Mouse (Mus musculus): ENCODE results near the gene Sh3bp1. TPM values are rescaled to one million over a fixed set of nuclear protein-coding genes. Genes with fewer than 3 reads are reported as not detected.
"Not testable (repeated sequence)": the region's sequence is repeated elsewhere in the genome, so short reads cannot be mapped to it uniquely, and the experiment has no call there.

Sh3bp1 gene
- polyA plus RNA-seq, 1 experiment = 1,441 TPM

DNA sequence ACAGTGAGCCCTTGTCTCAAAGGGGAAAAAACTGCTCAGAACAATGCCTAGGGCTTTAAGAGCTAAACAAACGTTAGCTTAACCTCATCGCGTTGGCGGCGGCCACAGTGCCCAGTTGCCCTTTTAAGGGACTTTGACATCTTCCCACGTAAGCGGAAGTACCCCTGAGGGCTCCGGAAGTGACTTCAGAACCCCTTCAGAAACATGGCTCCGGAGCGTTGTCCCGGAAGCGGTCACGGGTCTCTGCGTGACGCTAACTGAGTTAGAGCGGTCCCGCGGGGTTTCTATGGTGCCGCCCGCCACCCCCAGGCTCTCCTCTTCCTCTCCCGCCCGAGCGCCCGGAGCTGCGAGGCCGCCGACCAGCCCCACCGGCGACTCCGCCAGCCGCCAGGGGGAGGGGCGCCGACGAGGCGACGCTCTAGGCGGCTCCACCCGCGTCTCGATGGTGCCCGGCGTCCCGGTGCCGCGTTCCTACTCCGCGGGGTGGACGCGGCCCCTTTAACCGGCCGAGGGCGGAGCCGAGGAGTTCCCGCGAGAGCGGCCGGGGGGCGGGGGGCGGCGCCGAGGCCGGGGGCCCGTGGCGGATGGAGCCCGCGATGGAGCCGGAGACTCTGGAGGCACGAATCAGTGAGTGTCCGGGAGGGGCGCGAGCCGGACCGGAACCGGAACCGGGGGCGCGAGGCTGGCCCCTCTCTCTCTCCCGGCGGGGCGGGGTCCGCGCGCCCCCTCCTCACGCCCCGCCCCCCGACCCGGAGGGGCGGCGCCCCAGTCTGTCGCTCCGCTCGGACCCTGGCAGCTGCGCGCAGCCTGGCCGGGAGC lies 22.4 kb upstream of the Sh3bp1 start, which contains the start of gene Gga1:
Gene Gga1 (plus strand): TSS at position 200 of the 819 bp plus-strand sequence.
- H3K36me3 ChIP-seq (replicated peaks; ENCODE audit: low read length) = peaks cover 27% of the 10 kb centered on the region
- H3K4me3 ChIP-seq (replicated peaks) = peak within 1 kb of the TSS; percentile 94

DNA sequence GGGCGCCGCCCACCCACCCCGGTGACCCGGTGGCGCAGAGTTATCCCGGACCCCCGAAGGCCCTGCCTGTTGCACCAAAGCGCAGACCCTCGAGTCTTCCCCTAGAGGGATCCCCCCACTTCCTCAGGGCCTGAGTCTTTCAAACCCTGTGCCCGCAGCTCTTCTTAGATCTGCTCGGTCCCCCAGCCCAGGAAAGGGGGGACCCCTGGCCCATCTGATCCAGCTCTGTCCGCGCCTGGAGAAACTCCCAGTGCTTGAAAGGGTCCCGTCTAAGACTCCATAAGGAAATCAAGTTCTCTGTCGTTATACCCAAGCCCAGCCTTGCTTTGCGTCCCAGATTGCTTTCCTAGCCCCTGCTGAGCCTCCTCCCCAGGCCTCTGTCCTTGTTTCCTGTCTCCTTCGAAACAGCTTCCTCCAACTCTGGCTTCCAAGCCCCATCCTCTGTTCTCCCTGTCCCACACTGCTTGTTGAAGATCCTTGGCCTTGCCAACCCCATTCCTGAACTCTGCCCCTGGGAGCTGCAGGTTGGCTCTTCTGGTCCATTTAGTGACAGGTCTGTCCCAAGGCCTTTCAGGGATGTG lies 21.7 kb upstream of the Sh3bp1 start:
- H3K9me3 ChIP-seq = no peaks in the 10 kb centered on the region
- peak overlapping the region; percentile 94 for H3K4me3 ChIP-seq (replicated peaks)
- H3K36me3 ChIP-seq (replicated peaks; ENCODE audit: low read length) = peaks cover 34% of the 10 kb centered on the region
- H3K27me3 ChIP-seq (replicated peaks) = peaks cover 7% of the 10 kb centered on the region
- no peak for TF ChIP-seq FLI1 (IDR thresholded peaks at IDR 0.05; ENCODE audit: low read length)
- TF ChIP-seq GATA1 (IDR thresholded peaks at IDR 0.05; ENCODE audit: borderline replicate concordance, low read length) = no peak
- peaks cover 64% of the 10 kb centered on the region for H3K4me1 ChIP-seq

More for the DNA sequence above, 22.4 kb upstream of the Sh3bp1 start, which contains the start of gene Gga1:
- TF ChIP-seq GATA1 (IDR thresholded peaks at IDR 0.05; ENCODE audit: borderline replicate concordance, low read length) = no peak
- TF ChIP-seq FLI1 (IDR thresholded peaks at IDR 0.05; ENCODE audit: low read length) = peak; percentile 59; the same call in 1 of the 2 replicates
- Histone ChIP-seq H3K9me3 (no peaks in the 10 kb centered on the region), H3K4me1 (peaks cover 69% of the 10 kb centered on the region), H3K27me3 (replicated peaks) (peaks cover 7% of the 10 kb centered on the region)

DNA sequence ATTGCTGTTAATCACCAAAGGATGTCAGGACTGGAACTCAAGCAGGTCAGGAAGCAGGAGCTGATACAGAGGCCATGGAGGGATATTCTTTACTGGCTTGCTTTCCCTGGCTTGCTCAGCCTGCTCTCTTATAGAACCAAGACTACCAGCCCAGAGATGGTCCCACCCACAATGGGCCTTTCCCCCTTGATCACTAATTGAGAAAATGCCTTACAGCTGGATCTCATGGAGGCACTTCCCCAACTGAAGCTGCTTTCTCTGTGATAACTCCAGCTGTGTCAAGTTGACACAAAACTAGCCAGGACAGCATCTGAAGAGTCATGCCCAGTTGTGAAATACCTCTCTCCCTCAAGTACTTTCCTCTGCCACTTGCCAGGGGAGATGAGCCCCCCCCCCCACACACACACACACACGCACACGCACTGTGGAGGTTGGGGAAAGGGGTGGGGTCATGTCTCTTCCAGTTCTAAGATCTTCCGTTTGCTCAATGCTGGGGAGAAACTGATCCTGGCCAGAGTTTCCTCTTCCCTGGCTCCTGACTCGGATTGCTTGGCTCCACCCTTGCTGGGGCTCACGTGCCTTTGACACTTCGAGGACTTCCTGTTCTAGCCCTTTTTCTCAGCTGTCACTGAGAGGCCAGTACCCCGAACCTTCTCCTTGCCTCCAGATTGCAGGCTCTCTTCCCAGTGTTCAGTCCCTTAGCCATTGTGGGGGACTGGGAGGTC lies 20.6 kb upstream of the Sh3bp1 start:
- not testable (repeated sequence) for H3K9me3 ChIP-seq; H3K27me3 ChIP-seq (replicated peaks)
- peaks cover 45% of the 10 kb centered on the region for H3K36me3 ChIP-seq (replicated peaks; ENCODE audit: low read length)
- peaks cover 65% of the 10 kb centered on the region for H3K4me1 ChIP-seq
- peak overlapping the region; percentile 78 for H3K4me3 ChIP-seq (replicated peaks)

DNA sequence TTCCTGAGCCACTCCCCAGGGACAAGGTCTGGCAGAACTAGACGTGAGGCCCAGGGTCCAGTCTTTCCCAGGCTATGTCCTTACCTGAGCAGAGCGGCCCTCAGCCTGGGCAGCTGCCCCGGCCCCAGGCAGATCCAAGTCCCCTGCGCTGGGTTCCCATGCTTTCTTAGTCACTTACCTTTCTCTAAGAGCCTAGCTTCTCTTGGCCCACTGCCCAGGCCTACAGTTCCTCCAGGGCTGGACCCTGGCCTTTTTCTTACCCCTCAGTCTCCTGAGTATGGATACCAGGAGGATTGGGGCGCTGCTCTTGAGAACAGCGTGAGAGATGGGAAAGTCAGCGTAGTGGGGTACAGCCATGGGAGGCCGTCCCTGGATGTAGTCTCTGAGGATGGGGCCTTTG lies 19.1 kb upstream of the Sh3bp1 start:
- peaks cover 56% of the 10 kb centered on the region for H3K4me1 ChIP-seq
- TF ChIP-seq GATA1 (IDR thresholded peaks at IDR 0.05; ENCODE audit: borderline replicate concordance, low read length) = no peak
- no peak for TF ChIP-seq FLI1 (IDR thresholded peaks at IDR 0.05; ENCODE audit: low read length)
- H3K36me3 ChIP-seq (replicated peaks; ENCODE audit: low read length) = peaks cover 58% of the 10 kb centered on the region
- H3K9me3 ChIP-seq = no peaks in the 10 kb centered on the region
- H3K4me3 ChIP-seq (replicated peaks) = no peak overlapping the region
- H3K27me3 ChIP-seq (replicated peaks) = no peaks in the 10 kb centered on the region

DNA sequence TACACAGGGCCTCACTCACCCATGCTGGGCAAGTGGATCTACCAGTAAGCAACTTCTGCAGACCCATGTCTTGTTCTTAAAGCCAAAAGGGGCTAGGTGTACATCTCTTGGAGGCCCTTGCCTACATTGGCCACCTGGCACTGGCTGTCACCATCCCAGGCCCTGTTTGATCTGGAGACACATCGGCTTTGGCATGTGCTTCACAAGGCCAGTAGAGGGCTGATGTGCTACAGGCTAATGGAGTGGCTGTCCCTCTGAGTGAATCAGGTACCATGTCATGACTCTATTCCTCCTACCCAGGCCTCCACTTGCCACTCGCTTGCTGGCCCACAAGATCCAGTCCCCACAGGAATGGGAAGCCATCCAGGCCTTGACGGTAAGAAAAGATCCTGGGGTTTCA lies 17.7 kb upstream of the Sh3bp1 start:
- H3K27me3 ChIP-seq (replicated peaks) = no peaks in the 10 kb centered on the region
- no peak overlapping the region for H3K4me3 ChIP-seq (replicated peaks)
- no peaks in the 10 kb centered on the region for H3K9me3 ChIP-seq
- peaks cover 44% of the 10 kb centered on the region for H3K4me1 ChIP-seq
- TF ChIP-seq GATA1 (IDR thresholded peaks at IDR 0.05; ENCODE audit: borderline replicate concordance, low read length) = no peak
- TF ChIP-seq FLI1 (IDR thresholded peaks at IDR 0.05; ENCODE audit: low read length) = no peak
- peaks cover 71% of the 10 kb centered on the region for H3K36me3 ChIP-seq (replicated peaks; ENCODE audit: low read length)

DNA sequence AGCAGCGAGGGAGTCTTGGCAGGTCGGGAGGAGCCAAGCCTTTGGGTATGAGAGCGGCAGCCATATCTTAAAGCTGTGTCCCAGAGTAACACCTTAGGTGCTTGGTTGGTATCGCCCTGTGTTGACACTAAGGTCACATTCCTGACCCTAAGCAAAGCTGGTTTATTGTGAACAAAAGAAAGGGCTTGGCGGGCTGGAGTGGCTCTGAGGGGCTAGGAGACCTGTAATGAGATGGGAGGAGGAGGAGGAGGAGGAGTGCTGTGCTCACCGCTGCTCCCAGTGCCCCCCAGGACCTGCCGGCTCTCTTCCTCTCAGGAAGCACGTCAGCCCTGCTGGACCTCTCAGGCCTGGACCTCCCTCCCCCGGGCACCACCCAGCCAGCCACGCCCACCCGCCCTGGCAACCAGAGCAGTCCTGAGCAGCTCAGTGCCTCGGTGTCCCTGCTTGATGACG lies 10.1 kb upstream of the Sh3bp1 start:
- Histone ChIP-seq H3K27me3 (replicated peaks) (no peaks in the 10 kb centered on the region), H3K36me3 (replicated peaks; ENCODE audit: low read length) (peaks cover 97% of the 10 kb centered on the region), H3K4me3 (replicated peaks) (peak overlapping the region; percentile 78), H3K4me1 (peaks cover 66% of the 10 kb centered on the region), H3K9me3 (no peaks in the 10 kb centered on the region)
- TF ChIP-seq GATA1 (IDR thresholded peaks at IDR 0.05; ENCODE audit: borderline replicate concordance, low read length) (no peak), FLI1 (IDR thresholded peaks at IDR 0.05; ENCODE audit: low read length) (no peak)

DNA sequence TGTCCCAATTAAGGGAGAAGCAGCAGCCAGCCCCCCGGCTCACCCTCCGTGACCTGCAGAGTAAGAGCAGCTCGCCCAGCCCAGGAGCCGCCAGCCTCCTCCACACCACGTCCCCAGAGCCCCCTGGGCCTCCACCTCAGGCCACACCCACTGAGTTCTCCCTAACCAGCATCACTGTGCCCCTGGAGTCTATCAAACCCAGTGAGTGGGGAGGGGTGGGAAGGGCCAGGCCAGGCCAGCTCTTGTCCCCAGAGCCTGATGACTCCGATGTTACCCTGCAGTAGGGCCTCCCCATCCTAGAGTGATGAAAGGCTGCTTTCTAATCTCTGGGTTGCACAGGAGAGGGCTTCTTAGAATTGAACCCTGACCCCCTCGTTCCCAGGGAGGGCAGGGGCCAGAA lies 7.1 kb upstream of the Sh3bp1 start:
- Histone ChIP-seq H3K9me3 (no peaks in the 10 kb centered on the region), H3K4me1 (peaks cover 94% of the 10 kb centered on the region), H3K36me3 (replicated peaks; ENCODE audit: low read length) (peaks cover 94% of the 10 kb centered on the region), H3K4me3 (replicated peaks) (no peak overlapping the region), H3K27me3 (replicated peaks) (no peaks in the 10 kb centered on the region)
- TF ChIP-seq GATA1 (IDR thresholded peaks at IDR 0.05; ENCODE audit: borderline replicate concordance, low read length) (no peak), FLI1 (IDR thresholded peaks at IDR 0.05; ENCODE audit: low read length) (no peak)

DNA sequence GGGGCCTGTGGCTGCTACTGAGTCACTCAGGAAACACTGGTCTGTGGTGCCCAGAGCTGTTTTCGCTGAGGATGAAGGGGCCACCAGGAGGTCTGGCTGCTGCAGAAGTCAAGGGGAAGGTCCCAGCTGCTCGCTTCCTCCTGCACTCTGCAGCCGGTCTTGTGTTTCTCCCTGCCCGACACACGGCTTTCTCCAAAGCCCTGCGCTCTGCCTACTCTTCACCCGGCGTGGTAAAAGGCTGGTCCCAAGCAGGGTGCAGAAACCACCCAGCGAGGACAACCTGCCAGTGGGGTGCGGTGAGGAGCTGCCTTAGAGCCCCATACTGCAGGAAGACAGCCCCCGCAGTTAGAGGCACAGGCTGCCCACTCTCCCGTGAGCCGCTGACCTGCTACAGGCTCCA lies 4.8 kb upstream of the Sh3bp1 start:
- H3K9me3 ChIP-seq = no peaks in the 10 kb centered on the region
- H3K4me3 ChIP-seq (replicated peaks) = peak overlapping the region; percentile 91
- H3K27me3 ChIP-seq (replicated peaks) = no peaks in the 10 kb centered on the region
- H3K36me3 ChIP-seq (replicated peaks; ENCODE audit: low read length) = peaks cover 74% of the 10 kb centered on the region
- H3K4me1 ChIP-seq = peaks cover 95% of the 10 kb centered on the region
- TF ChIP-seq FLI1 (IDR thresholded peaks at IDR 0.05; ENCODE audit: low read length) = no peak
- no peak for TF ChIP-seq GATA1 (IDR thresholded peaks at IDR 0.05; ENCODE audit: borderline replicate concordance, low read length)

DNA sequence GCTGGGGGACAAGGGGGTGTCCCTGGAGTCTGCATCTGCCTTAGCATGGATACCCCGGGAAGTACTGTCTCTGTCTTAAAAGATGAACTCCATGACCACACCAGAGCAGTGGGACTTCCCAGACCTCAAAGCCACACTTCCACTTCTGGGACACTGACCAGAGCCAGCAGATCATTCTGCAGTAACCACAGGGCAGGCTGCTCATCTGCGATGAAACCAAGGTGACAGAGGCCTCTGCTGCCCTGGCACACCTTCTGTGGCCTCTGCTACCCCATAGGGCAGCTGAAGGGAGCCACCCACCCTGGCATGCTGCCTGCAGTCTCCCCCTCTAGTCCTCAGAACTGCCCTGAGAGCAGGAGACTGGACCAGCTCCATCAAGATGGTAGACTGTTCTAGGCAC lies 3.8 kb upstream of the Sh3bp1 start:
- TF ChIP-seq GATA1 (IDR thresholded peaks at IDR 0.05; ENCODE audit: borderline replicate concordance, low read length) (no peak), FLI1 (IDR thresholded peaks at IDR 0.05; ENCODE audit: low read length) (no peak)
- Histone ChIP-seq H3K4me1 (peaks cover 88% of the 10 kb centered on the region), H3K36me3 (replicated peaks; ENCODE audit: low read length) (peaks cover 64% of the 10 kb centered on the region), H3K4me3 (replicated peaks) (peak overlapping the region; percentile 91), H3K27me3 (replicated peaks) (no peaks in the 10 kb centered on the region), H3K9me3 (no peaks in the 10 kb centered on the region)

DNA sequence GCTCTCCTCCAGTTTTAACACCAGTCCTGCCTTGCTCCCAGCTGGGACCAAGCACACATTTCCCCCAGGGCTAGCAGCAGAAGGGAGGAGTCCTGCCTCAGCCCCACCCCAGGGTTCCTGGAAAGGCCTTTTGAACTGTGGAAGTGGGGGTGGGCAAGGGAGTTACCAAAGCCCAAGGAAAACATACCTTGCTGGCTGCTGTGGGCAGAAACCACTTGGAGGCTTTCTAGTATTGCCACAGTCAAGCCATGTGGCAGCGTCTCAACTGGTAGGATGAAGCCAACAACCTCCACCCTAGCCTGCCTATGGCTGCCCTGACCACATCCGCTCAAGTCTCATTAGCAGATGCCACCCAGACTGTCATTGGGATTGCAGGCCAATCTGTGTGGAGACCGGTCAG lies 3.4 kb upstream of the Sh3bp1 start:
- peak overlapping the region; percentile 91 for H3K4me3 ChIP-seq (replicated peaks)
- no peaks in the 10 kb centered on the region for H3K27me3 ChIP-seq (replicated peaks)
- peaks cover 88% of the 10 kb centered on the region for H3K4me1 ChIP-seq
- peaks cover 63% of the 10 kb centered on the region for H3K36me3 ChIP-seq (replicated peaks; ENCODE audit: low read length)
- H3K9me3 ChIP-seq = no peaks in the 10 kb centered on the region
- no peak for TF ChIP-seq FLI1 (IDR thresholded peaks at IDR 0.05; ENCODE audit: low read length)
